Mouse (Mus musculus) large intestine, adult 2 months (tissue): ENCODE results near the gene Fmo9. TPM values are rescaled to one million over a fixed set of nuclear protein-coding genes. Genes with fewer than 3 reads are reported as not detected.

Source experiments
- DNase-seq: peaks from one replicate; pipeline ENCODE4 v3.0.0-alpha.2; 2012; ENCODE audit warnings: low read depth, low spot score
- WGBS: fragments of 180-500 bp; shearing (Covaris S2); methylation state at CpG from one replicate; pipeline ENCODE4 v1.1.7; 2018; 5-methylcytosine and 5-hydroxymethylcytosine counted together
- polyA plus RNA-seq: library from polyadenylated mRNA; depleted of rRNA; stranded (reverse); fragments of >200 nt; gene quantifications from 2 replicates; pipeline ENCODE4 v1.2.3, GENCODE M21; 2012; rRNA removed

Gene Fmo9
- polyA plus RNA-seq = not detected in 2 replicates

- WGBS = 79% methylated on average over 1 of the region's 1 CpGs
These were observed at the start of gene Fmo9 for GRCm38 (mm10) chr1:166681745-166682144. Fmo9 (minus strand) TSS chr1:166681845.

GRCm38 (mm10) chr1:166730886-166731285 lies 49.2 kb upstream of the Fmo9 start:
- 45% methylated on average over 4 of the region's 4 CpGs for WGBS
- DNase-seq = no peak

More at GRCm38 (mm10) chr1:166681745-166682144, at the start of gene Fmo9:
- no peak for DNase-seq

GRCm38 (mm10) chr1:166730215-166730614 lies 48.6 kb upstream of the Fmo9 start:
- WGBS = 60% methylated on average over 2 of the region's 2 CpGs
- DNase-seq = no peak

- no peak for DNase-seq
- 86% methylated on average over 7 of the region's 7 CpGs for WGBS
These were observed 29.2 kb upstream of the Fmo9 start for GRCm38 (mm10) chr1:166710861-166711260.

GRCm38 (mm10) chr1:166702270-166702912 lies 20.7 kb upstream of the Fmo9 start:
- no peak for DNase-seq
- 51% methylated on average over 10 of the region's 10 CpGs for WGBS

GRCm38 (mm10) chr1:166669264-166669663 lies 12.4 kb downstream of the Fmo9 start:
- 86% methylated on average over 5 of the region's 5 CpGs for WGBS
- DNase-seq = no peak

- DNase-seq = no peak
- 85% methylated on average over 8 of the region's 8 CpGs for WGBS
These were observed 20.8 kb downstream of the Fmo9 start for GRCm38 (mm10) chr1:166660800-166661199.

- 82% methylated on average over 2 of the region's 2 CpGs for WGBS
- no peak for DNase-seq
These were observed 34.1 kb downstream of the Fmo9 start, which contains the start of gene Gm4847 for GRCm38 (mm10) chr1:166647593-166647992. Gm4847 (minus strand) TSS chr1:166647693.

Other genes starting within 250 kb of the Fmo9 start
- 0.14 TPM in 1 of 2 replicates, not detected in the other for gene Gm4846, start 184.3 kb downstream of the Fmo9 start, polyA plus RNA-seq
- not detected in 2 replicates for gene Gm4847, start 34.2 kb downstream of the Fmo9 start, polyA plus RNA-seq